Mouse (Mus musculus): ENCODE results near the gene Ube2k.
A peak's percentile ranks its signal among the peaks of the same experiment; 100 is the strongest.
"Not testable (repeated sequence)": the region's sequence is repeated elsewhere in the genome, so short reads cannot be mapped to it uniquely, and the experiment has no call there.

The Ube2k gene

GRCm38 (mm10) chr5:65536751-65537419, at the start of gene Ube2k, which contains the start of gene Smim14:
Gene Ube2k (plus strand): TSS chr5:65537233.
Gene Smim14 (minus strand): TSS chr5:65537184.
- peak; percentile 95 to 97 for DNase-seq

- no peak for DNase-seq
These were observed 49.7 kb upstream of the Ube2k start for GRCm38 (mm10) chr5:65487381-65487780.

GRCm38 (mm10) chr5:65488725-65489124, 48.3 kb upstream of the Ube2k start:
- DNase-seq = no peak

- DNase-seq = no peak
These were observed 47.2 kb upstream of the Ube2k start for GRCm38 (mm10) chr5:65489830-65490229.

GRCm38 (mm10) chr5:65491767-65492715, 45.0 kb upstream of the Ube2k start:
- DNase-seq = peak; percentile 76 to 85

GRCm38 (mm10) chr5:65492716-65493531, 44.1 kb upstream of the Ube2k start, which contains the start of gene Gm43552:
Gene Gm43552 (minus strand): TSS chr5:65492833.
- peak; percentile 94 to 97 for DNase-seq

- no peak for DNase-seq
These were observed 36.8 kb upstream of the Ube2k start for GRCm38 (mm10) chr5:65500231-65500630.

GRCm38 (mm10) chr5:65501407-65501806, 35.6 kb upstream of the Ube2k start:
- no peak for DNase-seq

- peak; percentile 54 to 63 for DNase-seq
These were observed 31.2 kb upstream of the Ube2k start for GRCm38 (mm10) chr5:65505786-65506185.

GRCm38 (mm10) chr5:65508395-65508794, 28.6 kb upstream of the Ube2k start:
- DNase-seq = no peak

- no peak for DNase-seq
These were observed 23.5 kb upstream of the Ube2k start for GRCm38 (mm10) chr5:65513506-65513905.

- no peak for DNase-seq
These were observed 22.3 kb upstream of the Ube2k start for GRCm38 (mm10) chr5:65514635-65515278.

GRCm38 (mm10) chr5:65521803-65522202, 15.2 kb upstream of the Ube2k start:
- DNase-seq = no peak

- no peak for DNase-seq
These were observed 12.2 kb upstream of the Ube2k start for GRCm38 (mm10) chr5:65524831-65525230.

GRCm38 (mm10) chr5:65525674-65526443, 11.2 kb upstream of the Ube2k start:
- peak; percentile 20 to 23 for DNase-seq

- DNase-seq = no peak
These were observed 5.8 kb upstream of the Ube2k start for GRCm38 (mm10) chr5:65531283-65531682.

- DNase-seq = no peak
These were observed 2.5 kb upstream of the Ube2k start for GRCm38 (mm10) chr5:65534496-65534895.

GRCm38 (mm10) chr5:65535457-65536067, 1.5 kb upstream of the Ube2k start:
- peak in 1 of 2 experiments; percentile 19 for DNase-seq

GRCm38 (mm10) chr5:65536068-65536465, 966 bp upstream of the Ube2k start:
- not testable (repeated sequence) for DNase-seq

- peak; percentile 64 to 80 for DNase-seq
These were observed 513 bp downstream of the Ube2k start for GRCm38 (mm10) chr5:65537420-65538071.

All from kidney, postnatal 4 days (tissue).